Mouse (Mus musculus) left cerebral cortex, postnatal 4 days (tissue): ENCODE results near the gene Syt13. TPM values are rescaled to one million over a fixed set of nuclear protein-coding genes. Genes with fewer than 3 reads are reported as not detected.
A peak's percentile ranks its signal among the peaks of the same experiment; 100 is the strongest.

Source experiments
- DNase-seq: peaks from one replicate; pipeline ENCODE4 v3.0.0-alpha.2; 2022
- intact Hi-C: fragments of 180-260 bp; cut with DNase I; formaldehyde crosslinking; loops from one replicate; pipeline ENCODE4 v1.15.1; 2025
- total RNA-seq, 2 experiments: library from RNA; stranded (reverse); gene quantifications; 2 replicates each; pipeline ENCODE4 v1.2.3; 2021

Gene Syt13
- 10 to 100 TPM; 24.3 to 31.7 TPM for total RNA-seq

- peak; percentile 66 for DNase-seq
- intact Hi-C loops = no loop called here
These were observed at the start of gene Syt13 for GRCm38 (mm10) chr2:92914933-92915553. TSS of gene Syt13 (plus strand) at chr2:92915098.

GRCm38 (mm10) chr2:92866616-92867015 is 48.3 kb upstream of the Syt13 start:
- no peak for DNase-seq
- intact Hi-C loops = no loop called here

- DNase-seq = no peak
- intact Hi-C loops = loop anchor here (5.0 kb wide), 1 partner anchor 847 kb away; no protein-coding TSS in a partner anchor
These were observed 44.6 kb upstream of the Syt13 start for GRCm38 (mm10) chr2:92870139-92870836.

- intact Hi-C loops = loop anchor here (5.0 kb wide), 1 partner anchor 846 kb away; no protein-coding TSS in a partner anchor
These were observed 43.7 kb upstream of the Syt13 start for GRCm38 (mm10) chr2:92871093-92871686.

GRCm38 (mm10) chr2:92872652-92873051 is 42.2 kb upstream of the Syt13 start:
- DNase-seq = no peak
- intact Hi-C loops = loop anchor here (5.0 kb wide), 1 partner anchor 845 kb away; no protein-coding TSS in a partner anchor

More at GRCm38 (mm10) chr2:92871093-92871686, 43.7 kb upstream of the Syt13 start:
- no peak for DNase-seq

GRCm38 (mm10) chr2:92874592-92874991 is 40.3 kb upstream of the Syt13 start:
- intact Hi-C loops = loop anchor here (5.0 kb wide), 1 partner anchor 843 kb away; no protein-coding TSS in a partner anchor

GRCm38 (mm10) chr2:92877488-92877887 is 37.4 kb upstream of the Syt13 start:
- intact Hi-C loops = no loop called here
- DNase-seq = no peak

More at GRCm38 (mm10) chr2:92874592-92874991, 40.3 kb upstream of the Syt13 start:
- DNase-seq = no peak

GRCm38 (mm10) chr2:92883039-92883911 is 31.6 kb upstream of the Syt13 start:
- peak; percentile 70 for DNase-seq
- intact Hi-C loops = no loop called here

- intact Hi-C loops = no loop called here
- peak; percentile 45 for DNase-seq
These were observed 31.0 kb upstream of the Syt13 start for GRCm38 (mm10) chr2:92883912-92884243.

GRCm38 (mm10) chr2:92884976-92885375 is 29.9 kb upstream of the Syt13 start:
- intact Hi-C loops = no loop called here
- no peak for DNase-seq

- DNase-seq = no peak
- intact Hi-C loops = no loop called here
These were observed 28.0 kb upstream of the Syt13 start for GRCm38 (mm10) chr2:92886862-92887261.

- intact Hi-C loops = no loop called here
- no peak for DNase-seq
These were observed 22.4 kb upstream of the Syt13 start for GRCm38 (mm10) chr2:92892524-92892923.

GRCm38 (mm10) chr2:92903650-92904049 is 11.2 kb upstream of the Syt13 start:
- no peak for DNase-seq
- intact Hi-C loops = loop anchor here (2.0 to 10.0 kb wide), 4 partner anchors 51 to 511 kb away; no protein-coding TSS in a partner anchor

- DNase-seq = peak; percentile 38
- intact Hi-C loops = loop anchor here (2.0 to 10.0 kb wide), 4 partner anchors 50 to 510 kb away; no protein-coding TSS in a partner anchor
These were observed 10.5 kb upstream of the Syt13 start for GRCm38 (mm10) chr2:92904307-92904859.

- peak; percentile 32 for DNase-seq
- intact Hi-C loops = no loop called here
These were observed 4.5 kb upstream of the Syt13 start for GRCm38 (mm10) chr2:92910371-92910770.

- DNase-seq = peak; percentile 22
- intact Hi-C loops = no loop called here
These were observed 2.6 kb upstream of the Syt13 start for GRCm38 (mm10) chr2:92912312-92912711.

- intact Hi-C loops = no loop called here
- no peak for DNase-seq
These were observed 1.6 kb upstream of the Syt13 start for GRCm38 (mm10) chr2:92913295-92913694.

- peak; percentile 60 for DNase-seq
- intact Hi-C loops = no loop called here
These were observed 1.0 kb downstream of the Syt13 start for GRCm38 (mm10) chr2:92915659-92916631.
